Mouse (Mus musculus) stomach, postnatal 0 days (tissue): ENCODE data around the gene Esrrg.

Experiments
- CTCF ChIP-seq: IDR thresholded peaks from 2 replicates; pipeline ENCODE4 v1.5.1; 2016; ENCODE audit warnings: antibody characterized with exemption, low read depth, mild to moderate bottlenecking, moderate library complexity
- EP300 ChIP-seq: optimal IDR thresholded peaks from 2 replicates; pipeline ENCODE3; 2016; ENCODE audit warnings: antibody characterized with exemption

- TF ChIP-seq CTCF, result no peak
- TF ChIP-seq EP300, result no peak
Observed at GRCm38 (mm10) chr1:188082665-188083640, 474.4 kb downstream of the Esrrg start.
